Mouse (Mus musculus) embryo, embryonic 10.5 days (tissue): ENCODE measurements at regions not wholly inside any gene's neighbourhood (a gene's known extent, or its start where the extent isn't known, plus 50 kb on each side); places are given as distances from the start of the nearest gene placed in this dataset.

Experiments used
- DNase-seq: peaks from one replicate; pipeline ENCODE4 v3.0.0-alpha.2; 2015; ENCODE audit warnings: low spot score

DNA sequence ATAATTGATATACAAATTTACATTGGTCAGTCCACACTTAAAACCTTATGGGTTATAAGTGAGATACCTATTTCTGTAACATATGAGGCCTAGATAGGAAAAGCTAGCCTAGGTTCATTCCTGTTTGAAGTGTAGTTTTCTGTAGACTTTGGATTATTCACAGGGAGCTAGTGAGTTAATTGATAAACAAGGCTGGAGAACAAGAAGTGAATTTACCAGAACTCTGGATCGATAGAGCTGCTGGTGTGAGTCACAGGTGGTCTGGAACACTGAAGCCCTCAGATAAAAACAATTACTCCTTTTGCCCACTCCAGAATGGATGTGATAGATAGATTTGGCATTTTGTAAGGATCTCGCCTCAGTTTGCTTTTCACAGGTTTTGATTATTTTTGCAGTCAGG, 62.0 kb upstream of the Rtl1 start:
- DNase-seq: no peak

DNA sequence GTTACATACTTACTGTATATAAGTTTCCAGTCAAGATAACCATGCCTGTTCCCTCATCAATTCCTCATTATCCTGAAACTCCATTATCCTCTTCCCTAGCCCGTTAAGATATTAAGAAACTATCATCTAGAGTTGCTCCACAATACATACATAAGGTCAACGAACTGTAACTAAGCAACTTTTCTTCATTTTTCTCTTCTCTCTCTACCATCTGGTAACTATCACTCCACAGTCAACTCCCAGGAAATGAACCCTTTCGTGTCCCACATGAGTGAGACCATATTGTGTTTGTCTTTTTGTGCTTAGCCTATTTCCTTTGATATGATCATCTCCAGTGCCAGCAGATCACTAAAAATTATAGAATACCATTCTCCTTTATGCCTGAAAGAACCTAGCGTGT, 74.6 kb upstream of the Rtl1 start:
- no peak for DNase-seq

DNA sequence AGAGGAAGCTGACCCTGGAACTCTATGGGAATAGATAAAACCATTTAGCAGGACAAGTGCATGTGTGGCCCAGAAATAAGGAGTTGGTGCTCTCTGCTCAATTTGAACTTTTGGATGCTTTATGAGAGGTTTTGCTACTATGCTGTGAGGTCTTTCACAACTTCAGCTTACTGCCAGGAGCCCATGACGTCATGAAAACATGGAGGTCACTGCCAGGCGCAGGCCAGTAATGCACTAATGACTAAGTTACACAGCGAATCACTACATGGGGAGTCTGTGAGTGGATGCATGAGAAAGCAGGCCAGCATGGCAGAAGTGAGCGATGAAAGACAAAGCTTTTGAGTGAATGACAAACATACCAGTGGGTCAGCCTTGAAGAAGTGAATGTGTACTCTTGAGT, 93.9 kb upstream of the Rtl1 start:
- DNase-seq: no peak

DNA sequence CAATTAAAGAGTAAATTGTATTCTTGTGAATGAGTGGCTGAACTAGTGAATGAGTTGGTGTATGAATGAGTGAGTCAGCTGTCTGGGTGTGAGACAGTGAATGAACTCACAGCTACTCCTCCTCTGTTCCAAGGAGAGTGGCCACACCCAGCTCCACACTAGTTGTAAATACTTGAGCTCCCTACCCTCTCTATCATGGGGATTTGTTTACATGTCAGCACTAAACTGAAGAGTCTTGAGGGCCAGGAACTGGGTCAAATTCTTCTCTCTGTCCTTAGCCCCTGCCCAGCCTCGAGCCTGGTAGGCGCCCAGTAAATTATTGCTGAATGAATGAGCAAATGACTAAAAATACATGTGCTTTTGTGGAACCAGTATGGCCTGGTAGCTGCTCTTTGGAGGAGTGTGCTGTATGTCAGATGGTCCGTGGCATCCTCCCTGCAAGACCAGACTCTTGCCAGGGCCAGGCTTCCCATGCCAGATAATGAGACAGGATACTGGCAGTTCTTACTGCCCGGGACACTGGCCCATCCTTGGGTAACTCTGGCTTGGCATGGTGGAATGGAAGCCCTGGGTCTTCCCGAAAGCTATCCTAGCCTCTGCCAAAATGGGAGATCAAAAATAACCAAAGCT, 94.8 kb upstream of the Rtl1 start:
- no peak for DNase-seq

DNA sequence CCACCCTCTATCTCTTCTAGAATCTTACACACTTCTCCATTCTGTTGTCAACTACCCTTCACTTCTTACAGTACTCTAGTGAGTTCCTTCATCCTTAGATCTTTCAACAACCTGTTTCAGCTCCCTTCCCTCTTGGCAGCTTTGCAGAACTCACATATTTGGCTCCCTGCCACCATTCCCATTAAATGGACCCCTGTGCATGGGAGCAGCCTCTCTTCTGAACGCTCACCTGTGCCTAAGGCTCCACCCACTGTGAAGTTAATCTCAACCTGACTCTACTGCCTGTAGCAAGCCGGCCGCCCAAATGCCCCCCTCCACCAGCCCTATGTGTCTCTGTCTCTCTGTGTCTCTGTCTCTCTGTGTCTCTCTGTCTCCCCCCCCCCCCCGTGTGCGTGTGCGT, 106.7 kb upstream of the Rtl1 start:
- no peak for DNase-seq

DNA sequence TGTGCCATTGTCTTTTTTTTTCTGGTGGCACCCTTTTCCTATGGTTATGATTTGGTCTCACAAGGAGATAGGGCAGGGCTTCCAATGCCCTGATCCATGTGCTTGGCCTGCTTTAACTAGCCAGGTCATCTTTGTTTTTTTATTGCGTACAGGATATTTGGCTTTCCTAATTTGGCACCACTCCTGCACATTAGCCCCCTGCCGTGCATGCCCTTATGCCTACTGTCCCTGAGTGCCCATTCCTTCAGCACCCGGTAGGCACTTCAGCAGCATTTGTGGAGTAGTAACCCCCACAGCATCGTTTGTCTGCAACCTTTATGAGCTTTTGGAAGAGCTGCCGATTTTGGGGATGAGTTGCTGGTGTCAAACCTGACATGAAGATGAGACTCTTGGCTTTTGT, 109.5 kb upstream of the Rtl1 start:
- no peak for DNase-seq

DNA sequence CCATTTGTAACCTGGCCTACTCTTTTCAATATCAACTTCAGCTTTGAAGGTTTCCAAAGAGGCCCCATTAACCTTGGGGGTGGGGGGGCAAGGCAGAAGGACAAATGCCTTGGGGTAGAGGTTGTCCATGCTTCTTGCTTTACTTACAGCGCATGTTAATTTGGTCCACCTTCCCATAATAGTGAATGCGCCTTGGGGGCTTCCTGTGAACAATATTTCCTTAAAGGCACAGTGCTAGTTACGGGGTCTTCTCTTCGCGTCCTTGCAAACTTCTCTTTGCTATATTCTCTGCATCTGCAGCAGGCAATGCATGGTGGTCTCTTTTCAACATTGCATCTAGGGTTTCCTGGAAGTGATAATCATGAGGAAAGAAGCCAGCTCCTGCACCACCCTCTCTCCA, 111.3 kb upstream of the Rtl1 start:
- DNase-seq: no peak

DNA sequence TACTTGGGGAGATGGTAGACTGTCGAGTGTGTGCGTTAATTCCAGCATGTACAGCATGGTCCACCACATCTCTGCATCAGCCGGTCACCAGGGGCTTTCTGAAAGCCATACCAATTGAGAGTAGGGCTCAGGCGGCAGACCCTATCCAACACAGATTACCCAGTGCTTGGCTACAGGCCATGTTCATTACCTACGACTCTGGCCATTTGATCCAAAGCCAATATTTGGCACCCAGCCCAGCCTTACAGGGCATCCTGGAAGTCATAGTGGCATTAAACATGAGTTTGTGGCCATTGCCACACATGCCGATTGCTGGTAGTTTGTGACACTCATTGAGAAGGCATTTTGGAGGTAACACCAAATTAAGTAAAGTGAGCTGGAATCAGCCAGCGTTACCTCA, 111.8 kb upstream of the Rtl1 start:
- DNase-seq: no peak

DNA sequence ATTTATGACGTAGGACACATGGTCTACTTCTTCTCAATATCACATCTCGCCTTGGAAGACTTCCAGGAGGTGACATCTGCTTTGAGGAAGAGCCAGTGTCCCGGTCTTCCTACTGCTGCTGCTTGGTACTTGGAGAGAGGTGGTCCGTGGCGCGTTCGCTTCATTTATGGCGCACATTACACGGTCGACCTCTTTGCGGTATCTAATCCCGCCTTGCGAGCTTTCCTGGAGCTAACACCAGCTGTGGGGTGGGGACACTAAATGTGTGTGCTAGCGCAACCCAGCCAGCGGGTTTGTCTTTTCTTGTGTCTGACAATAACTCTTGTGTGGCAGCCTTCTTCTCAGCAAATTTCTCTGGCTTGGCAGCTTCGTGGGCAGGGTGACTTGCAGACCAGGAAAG, 112.3 kb upstream of the Rtl1 start:
- DNase-seq: no peak

DNA sequence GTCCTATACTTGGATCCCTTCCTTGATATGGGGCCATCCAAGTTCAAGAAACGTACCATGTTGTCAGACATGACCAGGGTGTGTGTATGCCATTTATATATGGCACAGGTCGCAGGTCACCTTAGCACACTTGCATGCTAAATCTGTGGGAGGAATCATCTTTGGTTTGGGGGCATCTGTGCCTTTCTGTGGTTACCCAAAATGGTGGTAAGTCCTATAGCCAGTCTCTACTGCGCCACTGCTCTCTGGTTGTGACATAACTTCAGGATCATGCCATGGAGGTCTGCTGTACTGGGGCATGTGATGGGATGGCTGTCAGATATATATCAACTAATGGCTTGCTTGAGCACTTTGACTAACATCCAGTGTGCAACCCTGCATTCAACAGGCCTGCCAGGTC, 112.9 kb upstream of the Rtl1 start:
- DNase-seq: no peak

DNA sequence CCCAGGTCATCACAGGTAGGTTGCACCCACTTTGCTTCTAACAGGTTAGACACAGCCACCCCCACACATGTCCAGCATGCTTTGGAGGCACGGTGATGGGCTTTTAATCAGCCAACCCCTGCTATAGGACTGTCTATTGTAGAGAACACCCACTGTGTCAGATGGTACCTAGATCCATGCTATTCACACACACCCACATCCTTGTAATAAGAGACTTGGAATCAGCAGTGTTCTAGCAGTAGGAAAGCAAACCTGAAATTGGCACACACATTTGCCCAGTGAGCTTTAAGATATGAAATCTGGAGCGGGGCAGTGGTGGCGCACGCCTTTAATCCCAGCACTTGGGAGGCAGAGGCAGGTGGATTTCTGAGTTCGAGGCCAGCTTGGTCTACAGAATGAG, 113.9 kb upstream of the Rtl1 start:
- DNase-seq: no peak

DNA sequence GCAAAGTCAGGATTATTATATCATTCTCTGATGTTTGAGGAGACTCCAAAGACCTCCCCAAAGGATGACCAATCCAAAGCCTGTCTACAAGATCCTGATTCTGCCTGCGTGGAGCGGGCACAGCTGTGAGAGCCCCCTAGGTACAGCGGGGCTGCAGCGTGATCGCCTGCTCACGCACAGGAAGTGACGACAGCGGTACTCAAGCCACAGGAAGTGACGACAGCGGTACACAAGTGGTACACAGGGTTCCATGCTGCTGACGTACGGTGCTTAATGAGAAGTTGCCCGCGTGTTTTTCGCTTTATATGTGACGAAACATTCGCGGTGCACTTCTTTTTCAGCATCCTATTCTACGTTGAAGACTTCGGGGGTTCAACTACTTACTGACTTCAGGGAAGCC, 116.9 kb upstream of the Rtl1 start:
- no peak for DNase-seq

DNA sequence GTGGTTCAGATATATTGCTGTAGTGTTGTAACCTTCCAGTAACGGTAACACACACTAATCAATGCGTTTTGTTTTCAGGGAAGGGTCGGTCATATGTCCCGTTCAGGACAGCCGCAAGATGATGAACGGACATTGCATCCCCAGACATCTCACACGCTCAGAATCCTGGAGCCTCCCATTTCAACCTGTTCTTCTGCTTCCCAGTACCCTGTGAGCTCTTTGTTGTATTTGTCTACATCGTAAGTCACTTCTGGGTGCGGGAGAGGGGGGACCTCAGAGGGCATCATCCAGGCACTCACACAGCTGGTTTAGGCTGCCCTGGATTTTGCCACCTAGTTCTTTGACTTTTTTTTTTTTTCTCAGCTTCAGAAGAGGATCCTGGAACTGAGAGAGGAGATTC, 117.9 kb upstream of the Rtl1 start:
- no peak for DNase-seq

DNA sequence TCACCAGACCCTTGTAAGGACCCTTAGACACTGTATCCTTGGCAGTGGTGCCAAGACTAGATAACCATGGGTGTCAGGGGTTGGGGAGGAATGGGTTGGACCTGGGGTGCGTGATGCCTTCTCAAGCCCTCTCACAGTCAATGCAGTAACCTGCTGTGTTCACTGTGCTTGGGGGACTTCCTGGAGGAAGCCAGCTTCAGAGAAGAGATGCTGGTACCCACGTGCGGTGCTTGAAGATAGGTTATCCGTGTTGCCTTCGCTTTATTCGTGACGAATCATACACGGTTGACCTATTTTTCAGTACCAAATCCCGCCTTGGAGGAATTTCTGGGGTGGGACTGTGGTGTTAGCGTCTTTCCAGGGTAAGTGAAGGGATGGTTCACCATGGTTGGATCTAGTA, 138.1 kb upstream of the Rtl1 start:
- no peak for DNase-seq

DNA sequence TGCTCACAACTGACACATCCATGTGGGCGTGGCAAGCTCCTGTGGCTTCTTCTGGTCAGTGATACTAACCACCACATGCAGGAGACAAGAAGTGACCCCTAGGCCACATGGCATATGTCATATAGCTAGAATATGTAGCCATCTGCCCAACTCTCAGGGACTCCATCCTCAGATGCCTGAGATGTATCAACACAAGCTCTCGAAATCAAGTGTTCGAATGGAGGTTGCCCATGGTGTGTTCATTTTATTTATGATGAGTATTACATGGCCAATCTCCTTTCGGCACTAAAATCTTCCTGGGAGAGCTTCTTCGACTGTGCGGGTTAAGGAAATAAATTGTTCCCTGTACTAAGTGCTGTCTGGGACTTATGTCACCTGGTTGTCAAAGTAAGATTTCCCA, 138.8 kb upstream of the Rtl1 start:
- DNase-seq: no peak

DNA sequence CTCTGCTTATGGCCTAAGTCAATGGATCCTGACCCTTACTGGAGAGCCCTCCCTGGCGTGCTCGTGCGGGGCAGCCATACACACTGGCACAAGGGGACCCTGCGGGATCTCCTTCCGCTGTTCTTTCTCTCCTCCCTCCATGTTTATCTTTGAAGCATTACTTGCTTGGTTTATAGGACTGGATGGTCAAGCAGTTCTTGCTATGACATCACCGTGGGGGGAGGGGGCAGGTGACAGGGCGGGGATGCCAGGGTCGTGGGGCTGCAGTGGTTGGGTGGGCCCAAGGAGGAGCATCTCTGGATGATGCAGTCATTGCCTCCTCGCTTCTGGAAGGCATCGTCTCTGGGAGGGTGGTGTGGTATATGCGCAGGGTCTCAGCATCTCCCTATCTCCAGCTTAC, 142.4 kb upstream of the Rtl1 start:
- no peak for DNase-seq

DNA sequence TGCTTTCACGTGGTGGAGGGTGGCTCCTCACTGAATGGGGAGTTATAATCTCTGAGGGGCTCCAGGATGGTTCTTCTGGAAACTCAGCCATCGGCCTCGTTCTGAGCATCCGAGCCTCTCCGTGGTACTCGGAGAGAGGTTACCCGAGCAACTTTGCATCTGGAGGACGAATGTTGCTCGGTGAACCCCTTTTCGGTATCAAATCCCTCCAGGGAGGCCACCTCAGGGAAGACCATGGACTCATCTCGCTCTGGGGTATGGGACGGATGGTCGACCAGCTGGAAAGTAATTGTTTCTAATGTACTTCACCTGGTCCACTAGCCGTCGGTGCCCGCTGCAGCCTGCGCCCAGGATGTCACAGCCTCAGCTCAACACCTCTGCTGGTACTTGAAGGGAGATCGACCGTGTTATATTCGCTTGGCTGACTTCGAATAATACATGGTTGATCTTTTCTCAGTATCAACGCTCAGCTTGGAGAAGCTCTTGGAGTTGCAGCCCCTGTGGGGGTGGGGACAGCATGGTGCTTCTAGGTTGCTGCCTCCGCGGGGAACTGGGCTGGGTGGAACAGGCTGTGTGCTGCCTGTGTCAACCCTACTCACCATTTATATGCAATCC, 143.0 kb upstream of the Rtl1 start:
- no peak for DNase-seq

DNA sequence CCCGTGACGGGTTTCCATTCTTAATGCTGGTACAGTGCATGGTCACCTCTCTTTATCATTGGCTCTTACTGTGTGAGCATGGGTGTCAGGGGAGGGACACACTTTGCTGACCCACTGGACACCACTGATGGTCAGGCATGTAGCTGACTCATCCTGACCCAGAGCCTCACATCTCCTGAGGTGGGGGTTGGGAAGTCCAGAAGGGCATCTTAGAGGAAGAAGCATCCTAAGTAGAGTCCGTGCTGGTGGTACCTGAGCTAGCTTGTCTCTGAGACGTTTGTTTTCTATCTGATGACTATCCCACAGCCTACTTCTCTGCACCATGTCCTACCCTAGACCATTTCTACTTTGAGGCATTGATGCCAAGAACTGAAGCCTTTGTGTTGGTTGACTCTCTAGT, 144.1 kb upstream of the Rtl1 start:
- DNase-seq: no peak

DNA sequence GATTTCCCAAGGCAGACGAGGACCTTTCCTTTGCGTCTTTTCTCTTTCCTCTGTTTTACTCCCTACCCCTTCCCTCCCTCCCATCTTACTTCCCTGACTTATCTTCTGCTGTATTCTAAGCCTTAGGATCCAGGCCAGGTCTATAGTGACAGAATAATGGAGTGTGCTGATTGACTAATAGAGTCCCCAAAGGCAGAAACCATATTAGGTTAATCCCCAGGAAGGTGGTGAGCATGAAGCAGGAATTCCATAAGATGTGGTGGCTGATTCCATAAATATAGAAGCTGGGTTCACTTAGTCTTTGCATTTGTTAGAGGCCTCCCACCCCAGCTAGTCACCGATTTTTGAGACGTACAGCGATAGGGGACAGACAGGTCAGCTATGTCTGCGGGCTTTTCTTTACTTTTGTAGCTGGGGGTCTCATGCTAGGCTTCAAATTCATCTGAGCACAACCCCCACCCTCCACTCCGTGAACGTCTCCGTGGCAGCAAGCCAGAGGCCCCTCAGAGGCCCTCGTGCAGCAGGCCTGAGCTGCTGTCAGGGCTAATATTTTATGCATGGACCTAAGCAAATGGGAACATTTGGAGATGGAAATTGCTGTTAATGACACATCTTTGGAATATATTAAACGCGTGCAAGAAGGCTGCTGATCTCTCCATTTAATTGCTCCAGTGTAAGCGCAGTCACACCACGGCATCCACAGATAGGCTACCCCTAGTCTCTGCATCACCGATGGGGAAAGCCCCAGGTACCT, 145.8 kb upstream of the Rtl1 start:
- no peak for DNase-seq

DNA sequence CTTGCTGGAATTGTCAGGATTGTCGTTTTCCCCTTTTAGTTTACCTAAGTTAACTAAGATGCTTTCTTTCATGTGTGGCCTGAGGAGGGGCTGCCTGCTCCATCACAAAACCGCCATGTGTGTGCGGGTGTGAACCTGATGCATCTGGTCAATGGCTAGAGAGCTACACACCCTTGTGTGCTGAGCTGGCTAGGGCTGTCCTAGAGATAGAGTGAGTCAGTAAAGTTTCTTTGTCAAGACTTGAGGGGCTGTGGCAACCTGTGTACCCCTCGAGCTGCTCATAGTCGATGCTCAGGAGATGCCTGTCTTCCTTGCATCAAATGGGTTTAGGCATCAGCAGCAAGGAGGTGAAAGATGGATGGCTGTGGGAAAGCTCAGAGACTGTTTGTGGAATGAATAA, 147.1 kb upstream of the Rtl1 start:
- DNase-seq: no peak

DNA sequence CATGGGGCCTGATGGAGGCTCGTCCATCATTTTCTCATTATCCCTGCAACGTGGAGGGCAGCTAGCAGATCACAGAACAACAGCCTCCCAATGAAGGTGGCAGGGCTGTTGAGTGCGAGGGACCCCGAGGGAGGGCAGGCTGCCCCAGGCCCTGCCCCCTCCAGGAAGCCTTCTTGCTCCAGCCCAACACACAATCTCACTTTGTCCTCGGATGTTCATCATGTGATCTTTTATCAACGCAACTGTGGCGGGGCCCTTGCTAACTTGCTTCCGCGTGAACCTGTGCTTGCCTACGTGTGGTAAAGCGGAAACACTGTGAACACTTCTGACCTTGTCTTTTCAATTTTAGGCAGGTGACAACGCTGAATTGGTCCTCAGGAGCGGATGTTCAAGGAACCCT, 147.6 kb upstream of the Rtl1 start:
- DNase-seq: no peak

DNA sequence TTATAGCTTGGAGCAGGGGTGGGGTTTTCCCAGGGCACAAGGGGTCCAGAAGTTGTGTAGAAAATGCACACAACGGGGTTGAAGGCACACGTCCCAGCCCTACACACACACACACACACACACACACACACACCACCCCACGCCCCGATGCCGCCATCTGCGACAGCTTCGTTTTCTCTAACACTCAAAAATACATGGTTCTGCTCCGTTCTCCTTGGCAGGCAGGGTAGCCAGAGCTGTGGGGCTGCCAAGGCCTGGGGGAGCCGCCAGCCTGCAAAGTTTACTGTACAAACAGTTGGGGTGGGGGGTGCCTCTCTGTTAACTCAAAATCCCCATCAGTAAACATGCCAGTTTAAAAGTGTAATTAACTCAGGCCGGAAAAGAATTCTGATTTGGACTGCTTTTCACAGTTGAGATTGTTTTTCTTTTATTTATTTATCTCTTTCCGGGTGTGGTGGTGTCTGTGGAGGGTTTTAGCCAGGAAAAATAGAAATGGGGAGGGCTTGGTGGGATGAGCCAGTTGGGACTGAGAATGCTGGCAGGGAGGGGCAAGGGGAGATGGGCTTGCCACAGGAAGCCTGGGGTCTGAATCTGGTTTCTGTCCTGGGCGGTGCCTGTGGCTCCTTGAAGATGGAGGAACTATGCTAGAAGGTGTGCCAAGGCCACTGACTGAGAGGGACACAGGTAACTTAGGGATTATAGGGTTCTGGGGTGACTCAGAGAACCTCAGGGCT, 148.4 kb upstream of the Rtl1 start:
- no peak for DNase-seq

DNA sequence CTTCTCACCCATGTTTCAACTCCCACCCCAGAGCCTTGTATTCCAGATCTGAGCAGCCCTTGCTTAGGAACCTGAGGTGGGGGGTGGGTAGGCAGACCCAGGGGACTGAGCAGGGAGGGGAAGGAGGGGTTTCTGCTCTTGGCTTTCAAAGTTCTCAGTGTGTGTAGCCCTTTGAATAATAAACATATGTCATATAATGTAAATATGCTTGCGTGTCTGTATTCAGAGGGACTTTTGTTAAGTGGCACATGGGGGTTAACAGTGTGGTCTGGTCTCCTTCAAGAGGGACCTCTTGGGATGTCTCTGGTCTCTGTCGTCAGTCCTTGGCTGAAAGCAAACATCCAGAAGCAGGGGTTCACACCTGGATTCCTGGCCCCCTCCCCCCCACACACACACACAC, 149.1 kb upstream of the Rtl1 start:
- no peak for DNase-seq
